Mouse (Mus musculus) forebrain, embryonic 16.5 days (tissue): Measurements from ENCODE around the gene Asf1b. TPM values are rescaled to one million over a fixed set of nuclear protein-coding genes. Genes with fewer than 3 reads are reported as not detected.
"Not testable (repeated sequence)": the region's sequence is repeated elsewhere in the genome, so short reads cannot be mapped to it uniquely, and the experiment has no call there.

Source experiments
- ATAC-seq: fragments of 200-750 bp; cut with Nextera tagmentation; 2 replicates; pipeline ENCODE4 v1.8.0; 2017; ENCODE audit warnings: mild to moderate bottlenecking, moderate library complexity
- H3K27ac ChIP-seq: fragments of 300-500 bp; sonication (generic); 2 replicates; pipeline ENCODE4 v1.5.1; 2014; ENCODE audit warnings: low read length, control low read depth
- H3K27me3 ChIP-seq: fragments of 300-500 bp; sonication (generic); replicated peaks from 2 replicates; pipeline ENCODE4 v1.6.1; 2014; ENCODE audit warnings: low read length; ENCODE audit not compliant: control insufficient read depth, insufficient read depth
- H3K36me3 ChIP-seq: fragments of 300-500 bp; sonication (generic); 2 replicates; pipeline ENCODE4 v1.6.1; 2014; ENCODE audit not compliant: control insufficient read depth, insufficient read depth
- H3K4me1 ChIP-seq: fragments of 300-500 bp; sonication (generic); replicated peaks from 2 replicates; pipeline ENCODE4 v1.6.1; 2014; ENCODE audit warnings: low read length; ENCODE audit not compliant: control insufficient read depth, insufficient read depth
- H3K4me2 ChIP-seq: fragments of 300-500 bp; sonication (generic); 2 replicates; pipeline ENCODE4 v1.6.1; 2014; ENCODE audit warnings: mild to moderate bottlenecking, low read length, control low read depth
- H3K4me3 ChIP-seq: fragments of 300-500 bp; sonication (generic); replicated peaks from 2 replicates; pipeline ENCODE4 v1.5.1; 2014; ENCODE audit warnings: mild to moderate bottlenecking, low read length, control low read depth
- H3K9ac ChIP-seq: fragments of 300-500 bp; sonication (generic); replicated peaks from 2 replicates; pipeline ENCODE4 v1.6.1; 2014; ENCODE audit warnings: low read depth, low read length, control low read depth
- H3K9me3 ChIP-seq: fragments of 300-500 bp; sonication (generic); 2 replicates; pipeline ENCODE4 v1.6.1; 2016; ENCODE audit warnings: low read length; ENCODE audit not compliant: control insufficient read depth
- WGBS: fragments of 180-500 bp; shearing (Covaris S2); extraction: QIAGEN DNeasy Blood & Tissue Kit; methylation state at CpG from one replicate; pipeline ENCODE4 v1.1.7; 2014; 5-methylcytosine and 5-hydroxymethylcytosine counted together
- polyA plus RNA-seq: library from polyadenylated mRNA; unstranded; fragments of >200 nt; fragmentation: Nextera tagmentation; extraction: Ambion mirVana; gene quantifications from 2 replicates; pipeline ENCODE4 v1.2.1, GENCODE M21; 2015

Gene Asf1b
- polyA plus RNA-seq, 1 experiment from 2014 or later, result 14.8 TPM

- Histone ChIP-seq H3K27ac (peak overlapping the region; percentile 92), H3K4me2 (peak overlapping the region; percentile 81), H3K4me3 (peak overlapping the region; percentile 70), H3K27me3 (peaks cover 4% of the 10 kb centered on the region; the same call in 1 of the 2 replicates), H3K4me1 (peaks cover 27% of the 10 kb centered on the region), H3K9ac (peak overlapping the region; percentile 62), H3K36me3 (no peaks in the 10 kb centered on the region), H3K9me3 (no peaks in the 10 kb centered on the region)
- ATAC-seq, result peak; percentile 22
- under 1% methylated on average over 76 of the region's 92 CpGs for WGBS
Measured at GRCm38 (mm10) chr8:83998231-83999056, 43.1 kb downstream of the Asf1b start.

- peak overlapping the region; percentile 81 for H3K4me2 ChIP-seq
- peak overlapping the region; percentile 70 for H3K4me3 ChIP-seq
- ATAC-seq, result no peak
- 61% methylated on average over 16 of the region's 16 CpGs for WGBS
- no peak overlapping the region for H3K27ac ChIP-seq
- no peaks in the 10 kb centered on the region for H3K36me3 ChIP-seq
- H3K27me3 ChIP-seq, result peaks cover 4% of the 10 kb centered on the region; the same call in 1 of the 2 replicates
- H3K4me1 ChIP-seq, result peaks cover 34% of the 10 kb centered on the region
- H3K9me3 ChIP-seq, result no peaks in the 10 kb centered on the region
- peak overlapping the region; percentile 62 for H3K9ac ChIP-seq
Measured at GRCm38 (mm10) chr8:83999057-83999705, 43.9 kb downstream of the Asf1b start.

GRCm38 (mm10) chr8:83999825-84000224, 44.5 kb downstream of the Asf1b start:
- no peak for ATAC-seq
- no peak overlapping the region for H3K9ac ChIP-seq
- 95% methylated on average over 2 of the region's 2 CpGs for WGBS
- no peak overlapping the region for H3K4me2 ChIP-seq
- peaks cover 4% of the 10 kb centered on the region; the same call in 1 of the 2 replicates for H3K27me3 ChIP-seq
- no peaks in the 10 kb centered on the region for H3K36me3 ChIP-seq
- no peak overlapping the region for H3K27ac ChIP-seq
- H3K9me3 ChIP-seq, result no peaks in the 10 kb centered on the region
- no peak overlapping the region for H3K4me3 ChIP-seq
- H3K4me1 ChIP-seq, result peaks cover 37% of the 10 kb centered on the region

GRCm38 (mm10) chr8:84001281-84002000, 46.1 kb downstream of the Asf1b start, which contains the start of gene 1700067K01Rik:
Gene 1700067K01Rik, plus strand, starts transcription at chr8:84001502.
- Histone ChIP-seq H3K27ac (no peak within 1 kb of the TSS), H3K27me3 (peaks cover 4% of the 10 kb centered on the region; the same call in 1 of the 2 replicates), H3K4me2 (no peak within 1 kb of the TSS), H3K4me3 (no peak within 1 kb of the TSS), H3K9me3 (no peaks in the 10 kb centered on the region), H3K36me3 (no peaks in the 10 kb centered on the region), H3K4me1 (peaks cover 36% of the 10 kb centered on the region), H3K9ac (0 out of 2 replicates have a peak within 1 kb of the TSS, but pooled peaks have one; percentile 27)
- no peak for ATAC-seq
- WGBS, result 20% methylated on average over 61 of the region's 61 CpGs

- H3K9ac ChIP-seq, result no peak overlapping the region
- H3K27me3 ChIP-seq, result peaks cover 4% of the 10 kb centered on the region; the same call in 1 of the 2 replicates
- no peaks in the 10 kb centered on the region for H3K9me3 ChIP-seq
- no peak overlapping the region for H3K27ac ChIP-seq
- ATAC-seq, result no peak
- H3K4me3 ChIP-seq, result no peak overlapping the region
- H3K4me1 ChIP-seq, result peaks cover 34% of the 10 kb centered on the region
- H3K4me2 ChIP-seq, result no peak overlapping the region
- WGBS, result 50% methylated on average over 12 of the region's 12 CpGs
- H3K36me3 ChIP-seq, result no peaks in the 10 kb centered on the region
Measured at GRCm38 (mm10) chr8:84002957-84003611, 47.8 kb downstream of the Asf1b start.

- H3K36me3 ChIP-seq, result no peaks in the 10 kb centered on the region
- H3K9ac ChIP-seq, result peak overlapping the region; percentile 78
- WGBS, result 79% methylated on average over 6 of the region's 6 CpGs
- peaks cover 4% of the 10 kb centered on the region; the same call in 1 of the 2 replicates for H3K27me3 ChIP-seq
- no peak overlapping the region for H3K27ac ChIP-seq
- no peak for ATAC-seq
- peak overlapping the region; percentile 70 for H3K4me3 ChIP-seq
- H3K9me3 ChIP-seq, result no peaks in the 10 kb centered on the region
- peak overlapping the region; percentile 92 for H3K4me2 ChIP-seq
- H3K4me1 ChIP-seq, result peaks cover 30% of the 10 kb centered on the region
Measured at GRCm38 (mm10) chr8:84003612-84004246, 48.4 kb downstream of the Asf1b start.

- under 1% methylated on average over 30 of the region's 30 CpGs for WGBS
Measured at GRCm38 (mm10) chr8:84004533-84005201, 49.4 kb downstream of the Asf1b start.

GRCm38 (mm10) chr8:84005502-84005901, 50.2 kb downstream of the Asf1b start:
- Histone ChIP-seq H3K4me1 (peaks cover 22% of the 10 kb centered on the region), H3K27me3 (peaks cover 14% of the 10 kb centered on the region)
- 95% methylated on average over 7 of the region's 7 CpGs for WGBS
- H3K9me3 ChIP-seq, H3K9ac ChIP-seq, H3K27ac ChIP-seq, H3K36me3 ChIP-seq, ATAC-seq, H3K4me2 ChIP-seq, H3K4me3 ChIP-seq: not testable (repeated sequence)

More at GRCm38 (mm10) chr8:84004533-84005201, 49.4 kb downstream of the Asf1b start:
- Histone ChIP-seq H3K9me3 (no peaks in the 10 kb centered on the region), H3K36me3 (no peaks in the 10 kb centered on the region), H3K4me2 (peak overlapping the region; percentile 92), H3K4me1 (peaks cover 21% of the 10 kb centered on the region), H3K27ac (peak overlapping the region; percentile 70), H3K4me3 (peak overlapping the region; percentile 70), H3K9ac (peak overlapping the region; percentile 78), H3K27me3 (peaks cover 7% of the 10 kb centered on the region; the same call in 1 of the 2 replicates)
- peak; percentile 91 for ATAC-seq
